Mouse (Mus musculus): ENCODE data around the gene Rin2. TPM values are rescaled to one million over a fixed set of nuclear protein-coding genes. Genes with fewer than 3 reads are reported as not detected.

Rin2 gene
- polyA plus RNA-seq, 2 experiments, result 38.1 to 49.7 TPM

DNA sequence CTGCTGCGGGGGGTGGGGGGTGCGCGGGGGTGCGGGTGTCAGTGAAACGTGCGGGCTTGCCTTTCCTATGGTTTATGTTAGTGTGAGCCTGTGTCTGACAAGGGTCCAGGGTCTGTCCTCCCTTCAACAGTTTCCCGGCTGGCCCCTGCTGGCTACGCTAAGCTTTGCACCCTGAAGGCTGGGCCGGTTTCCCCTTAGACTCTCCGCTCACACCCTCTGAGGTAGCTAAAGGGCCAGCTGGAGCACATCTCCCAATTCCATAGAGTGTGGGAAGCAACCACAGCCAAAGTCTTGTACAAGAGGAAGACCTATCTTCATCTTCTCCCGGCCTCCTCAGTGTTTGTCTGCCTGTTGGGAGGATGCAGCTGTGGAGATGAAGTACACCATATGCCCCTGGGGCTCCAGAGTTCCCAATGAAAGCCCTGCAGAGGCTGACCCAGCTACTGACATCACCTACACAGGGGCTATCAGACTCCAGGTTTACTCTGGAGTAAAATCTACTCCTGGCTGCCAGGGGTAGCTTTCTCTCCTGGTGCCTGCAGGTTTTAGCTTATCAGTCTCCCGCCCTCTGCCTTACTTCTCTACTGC is 19.5 kb upstream of the Rin2 start:
- Histone ChIP-seq H3K36me3 (ENCODE audit: control insufficient read depth, insufficient read depth, low read length) (no peaks in the 10 kb centered on the region), H3K9ac (ENCODE audit: low read depth, low read length, severe bottlenecking) (no peak overlapping the region), H3K9me3 (ENCODE audit: control insufficient read depth, low read length) (no peaks in the 10 kb centered on the region), H3K27me3 (ENCODE audit: control insufficient read depth, insufficient read depth, low read length) (no peaks in the 10 kb centered on the region), H3K4me1 (ENCODE audit: control insufficient read depth, insufficient read depth, low read length) (no peaks in the 10 kb centered on the region), H3K4me2 (replicated peaks; ENCODE audit: low read depth, low read length, severe bottlenecking) (no peak overlapping the region), H3K4me3 (replicated peaks; ENCODE audit: low read length) (no peak overlapping the region), H3K27ac (replicated peaks; ENCODE audit: low read depth, low read length) (no peak overlapping the region)
- 33% methylated on average over 12 of the region's 12 CpGs for WGBS
- ATAC-seq (ENCODE audit: low FRiP score, low read depth) (no peak), DNase-seq (ENCODE audit: low spot score) (no peak)
- TF ChIP-seq POLR2A (IDR thresholded peaks at IDR 0.05; ENCODE audit: borderline replicate concordance, extremely low read depth, insufficient read depth, insufficient read length), result no peak

DNA sequence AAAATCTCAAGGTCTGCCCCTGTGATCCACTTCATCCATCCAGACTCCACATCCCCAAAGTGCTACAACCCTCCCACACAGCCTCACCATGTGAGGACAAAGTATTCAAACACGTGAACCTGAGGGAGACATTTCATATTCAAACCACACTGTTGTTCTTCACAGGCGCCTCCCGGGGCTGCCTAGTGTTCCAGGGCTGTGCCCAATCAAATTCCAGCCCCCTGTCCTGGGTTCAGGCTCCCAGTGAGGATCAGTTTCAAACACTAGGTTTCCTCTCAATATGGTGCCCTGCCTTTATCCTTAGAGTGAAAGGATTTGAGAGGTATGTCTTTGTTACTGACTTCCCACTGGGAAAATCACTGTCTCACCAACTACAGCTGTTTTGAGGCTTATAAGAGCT is 18.9 kb upstream of the Rin2 start:
- H3K9ac ChIP-seq (ENCODE audit: low read depth, low read length, severe bottlenecking), result no peak overlapping the region
- no peak for TF ChIP-seq POLR2A (IDR thresholded peaks at IDR 0.05; ENCODE audit: borderline replicate concordance, extremely low read depth, insufficient read depth, insufficient read length)
- ATAC-seq (ENCODE audit: low FRiP score, low read depth), result no peak
- H3K27ac ChIP-seq (replicated peaks; ENCODE audit: low read depth, low read length), result no peak overlapping the region
- no peaks in the 10 kb centered on the region for H3K36me3 ChIP-seq (ENCODE audit: control insufficient read depth, insufficient read depth, low read length)
- no peaks in the 10 kb centered on the region for H3K4me1 ChIP-seq (ENCODE audit: control insufficient read depth, insufficient read depth, low read length)
- H3K4me2 ChIP-seq (replicated peaks; ENCODE audit: low read depth, low read length, severe bottlenecking), result no peak overlapping the region
- no peak for DNase-seq (ENCODE audit: low spot score)
- H3K9me3 ChIP-seq (ENCODE audit: control insufficient read depth, low read length), result no peaks in the 10 kb centered on the region
- H3K4me3 ChIP-seq (replicated peaks; ENCODE audit: low read length), result no peak overlapping the region
- 69% methylated on average over 3 of the region's 3 CpGs for WGBS
- no peaks in the 10 kb centered on the region for H3K27me3 ChIP-seq (ENCODE audit: control insufficient read depth, insufficient read depth, low read length)

DNA sequence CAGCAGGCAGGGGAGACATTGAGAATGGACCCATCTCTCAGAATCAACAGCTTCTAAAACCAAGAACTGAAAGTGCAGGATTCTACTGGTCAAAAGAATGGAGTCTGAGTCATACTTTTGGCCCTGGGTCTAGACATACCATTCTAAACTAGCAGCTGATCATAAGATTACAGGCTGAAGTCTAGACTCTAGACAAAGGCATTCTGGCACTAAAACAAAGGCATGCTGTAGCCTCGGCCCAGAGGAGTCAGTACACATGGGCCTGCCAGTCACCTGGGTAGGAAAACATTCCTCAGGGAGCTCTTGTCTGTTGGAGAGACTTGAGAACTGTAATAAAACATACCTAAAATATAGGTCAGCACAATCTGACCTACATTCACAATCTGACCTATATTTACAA is 18.3 kb upstream of the Rin2 start:
- WGBS, result 26% methylated on average over 1 of the region's 1 CpGs
- ATAC-seq (ENCODE audit: low FRiP score, low read depth) (no peak), DNase-seq (ENCODE audit: low spot score) (no peak)
- H3K4me1 ChIP-seq (ENCODE audit: control insufficient read depth, insufficient read depth, low read length), result no peaks in the 10 kb centered on the region
- TF ChIP-seq POLR2A (IDR thresholded peaks at IDR 0.05; ENCODE audit: borderline replicate concordance, extremely low read depth, insufficient read depth, insufficient read length), result no peak
- H3K27me3 ChIP-seq (ENCODE audit: control insufficient read depth, insufficient read depth, low read length), result no peaks in the 10 kb centered on the region
- no peak overlapping the region for H3K9ac ChIP-seq (ENCODE audit: low read depth, low read length, severe bottlenecking)
- H3K27ac ChIP-seq (replicated peaks; ENCODE audit: low read depth, low read length), result no peak overlapping the region
- H3K9me3 ChIP-seq (ENCODE audit: control insufficient read depth, low read length), result no peaks in the 10 kb centered on the region
- no peaks in the 10 kb centered on the region for H3K36me3 ChIP-seq (ENCODE audit: control insufficient read depth, insufficient read depth, low read length)
- H3K4me2 ChIP-seq (replicated peaks; ENCODE audit: low read depth, low read length, severe bottlenecking), result no peak overlapping the region
- H3K4me3 ChIP-seq (replicated peaks; ENCODE audit: low read length), result no peak overlapping the region

DNA sequence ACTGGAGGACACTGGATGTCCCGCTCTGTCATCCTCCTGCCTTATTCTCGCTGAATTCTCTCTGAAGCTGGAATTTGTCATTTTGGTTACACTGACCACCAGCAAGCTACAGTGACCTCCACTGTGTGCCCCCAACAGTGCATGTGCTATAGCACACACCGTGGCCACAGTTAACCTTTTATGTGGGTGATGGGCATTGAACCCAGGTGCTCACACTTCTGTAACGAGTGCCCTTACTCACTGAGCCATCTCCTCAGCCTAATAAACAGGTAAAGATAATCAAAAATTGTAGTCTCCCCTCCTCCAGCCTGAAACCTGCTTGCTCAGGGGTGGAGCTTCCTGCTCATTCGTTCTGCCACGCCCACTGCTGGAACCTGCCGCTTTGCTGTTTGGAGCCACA is 13.8 kb upstream of the Rin2 start:
- H3K4me2 ChIP-seq (replicated peaks; ENCODE audit: low read depth, low read length, severe bottlenecking), result no peak overlapping the region
- H3K36me3 ChIP-seq (ENCODE audit: control insufficient read depth, insufficient read depth, low read length), result no peaks in the 10 kb centered on the region
- no peak for ATAC-seq (ENCODE audit: low FRiP score, low read depth)
- H3K4me3 ChIP-seq (replicated peaks; ENCODE audit: low read length), result no peak overlapping the region
- TF ChIP-seq POLR2A (IDR thresholded peaks at IDR 0.05; ENCODE audit: borderline replicate concordance, extremely low read depth, insufficient read depth, insufficient read length), result no peak
- no peak for DNase-seq (ENCODE audit: low spot score)
- no peak overlapping the region for H3K27ac ChIP-seq (replicated peaks; ENCODE audit: low read depth, low read length)
- no peaks in the 10 kb centered on the region for H3K27me3 ChIP-seq (ENCODE audit: control insufficient read depth, insufficient read depth, low read length)
- H3K9me3 ChIP-seq (ENCODE audit: control insufficient read depth, low read length), result no peaks in the 10 kb centered on the region
- WGBS, result 79% methylated on average over 5 of the region's 7 CpGs
- H3K9ac ChIP-seq (ENCODE audit: low read depth, low read length, severe bottlenecking), result no peak overlapping the region
- H3K4me1 ChIP-seq (ENCODE audit: control insufficient read depth, insufficient read depth, low read length), result no peaks in the 10 kb centered on the region

GRCm38 (mm10) chr2:145663899-145664298 is 11.1 kb upstream of the Rin2 start:
- no peaks in the 10 kb centered on the region for H3K36me3 ChIP-seq (ENCODE audit: control insufficient read depth, insufficient read depth, low read length)
- no peak overlapping the region for H3K4me2 ChIP-seq (replicated peaks; ENCODE audit: low read depth, low read length, severe bottlenecking)
- no peaks in the 10 kb centered on the region for H3K4me1 ChIP-seq (ENCODE audit: control insufficient read depth, insufficient read depth, low read length)
- H3K27me3 ChIP-seq (ENCODE audit: control insufficient read depth, insufficient read depth, low read length), result no peaks in the 10 kb centered on the region
- H3K9ac ChIP-seq (ENCODE audit: low read depth, low read length, severe bottlenecking), result no peak overlapping the region
- H3K27ac ChIP-seq (replicated peaks; ENCODE audit: low read depth, low read length), result no peak overlapping the region
- no peak for ATAC-seq (ENCODE audit: low FRiP score, low read depth)
- no peaks in the 10 kb centered on the region for H3K9me3 ChIP-seq (ENCODE audit: control insufficient read depth, low read length)
- TF ChIP-seq POLR2A (IDR thresholded peaks at IDR 0.05; ENCODE audit: borderline replicate concordance, extremely low read depth, insufficient read depth, insufficient read length), result no peak
- WGBS, result 77% methylated on average over 7 of the region's 7 CpGs
- no peak overlapping the region for H3K4me3 ChIP-seq (replicated peaks; ENCODE audit: low read length)
- DNase-seq (ENCODE audit: low spot score), result no peak

- H3K9ac ChIP-seq (ENCODE audit: low read depth, low read length, severe bottlenecking), result no peak overlapping the region
- H3K27me3 ChIP-seq (ENCODE audit: control insufficient read depth, insufficient read depth, low read length), result no peaks in the 10 kb centered on the region
- TF ChIP-seq POLR2A (IDR thresholded peaks at IDR 0.05; ENCODE audit: borderline replicate concordance, extremely low read depth, insufficient read depth, insufficient read length), result no peak
- no peak for ATAC-seq (ENCODE audit: low FRiP score, low read depth)
- no peaks in the 10 kb centered on the region for H3K9me3 ChIP-seq (ENCODE audit: control insufficient read depth, low read length)
- no peak overlapping the region for H3K4me2 ChIP-seq (replicated peaks; ENCODE audit: low read depth, low read length, severe bottlenecking)
- no peak for DNase-seq (ENCODE audit: low spot score)
- H3K27ac ChIP-seq (replicated peaks; ENCODE audit: low read depth, low read length), result no peak overlapping the region
- H3K4me1 ChIP-seq (ENCODE audit: control insufficient read depth, insufficient read depth, low read length), result no peaks in the 10 kb centered on the region
- no peaks in the 10 kb centered on the region for H3K36me3 ChIP-seq (ENCODE audit: control insufficient read depth, insufficient read depth, low read length)
- WGBS, result 80% methylated on average over 2 of the region's 2 CpGs
- H3K4me3 ChIP-seq (replicated peaks; ENCODE audit: low read length), result no peak overlapping the region
These were observed 10.7 kb upstream of the Rin2 start for GRCm38 (mm10) chr2:145664311-145664710.

Data from limb, embryonic 14.5 days (tissue).